Mouse (Mus musculus): ENCODE data around the gene Zbtb16. TPM values are rescaled to one million over a fixed set of nuclear protein-coding genes. Genes with fewer than 3 reads are reported as not detected.

The Zbtb16 gene
- polyA plus RNA-seq, 1 experiment from 2014 or later, result 6.6 TPM

- Histone ChIP-seq H3K9me3 (ENCODE audit: control insufficient read depth, low read length) (no peaks in the 10 kb centered on the region), H3K36me3 (ENCODE audit: control insufficient read depth, insufficient read depth, low read length) (no peaks in the 10 kb centered on the region), H3K27me3 (ENCODE audit: control insufficient read depth, insufficient read depth, low read length) (no peaks in the 10 kb centered on the region), H3K27ac (ENCODE audit: low read depth, low read length) (no peak overlapping the region), H3K4me1 (replicated peaks; ENCODE audit: control insufficient read depth, insufficient read depth, low read length) (peaks cover 3% of the 10 kb centered on the region; the same call in 1 of the 2 replicates), H3K4me2 (ENCODE audit: low read depth, low read length, severe bottlenecking) (no peak overlapping the region), H3K9ac (ENCODE audit: low read length) (no peak overlapping the region), H3K4me3 (ENCODE audit: low read depth, low read length) (no peak overlapping the region)
- DNase-seq (ENCODE audit: low spot score), result no peak
- ATAC-seq (replicated peaks; ENCODE audit: low FRiP score), result no peak
- WGBS, result 86% methylated on average over 6 of the region's 6 CpGs
These were observed 128.2 kb downstream of the Zbtb16 start for GRCm38 (mm10) chr9:48707824-48708229.

- Histone ChIP-seq H3K9ac (ENCODE audit: low read length) (no peak overlapping the region), H3K4me3 (ENCODE audit: low read depth, low read length) (no peak overlapping the region), H3K27ac (ENCODE audit: low read depth, low read length) (no peak overlapping the region), H3K9me3 (ENCODE audit: control insufficient read depth, low read length) (no peaks in the 10 kb centered on the region), H3K36me3 (ENCODE audit: control insufficient read depth, insufficient read depth, low read length) (no peaks in the 10 kb centered on the region), H3K4me1 (replicated peaks; ENCODE audit: control insufficient read depth, insufficient read depth, low read length) (peaks cover 3% of the 10 kb centered on the region; the same call in 1 of the 2 replicates), H3K4me2 (ENCODE audit: low read depth, low read length, severe bottlenecking) (no peak overlapping the region), H3K27me3 (ENCODE audit: control insufficient read depth, insufficient read depth, low read length) (no peaks in the 10 kb centered on the region)
- no peak for DNase-seq (ENCODE audit: low spot score)
- WGBS, result 81% methylated on average over 14 of the region's 14 CpGs
- no peak for ATAC-seq (replicated peaks; ENCODE audit: low FRiP score)
These were observed 128.7 kb downstream of the Zbtb16 start for GRCm38 (mm10) chr9:48707134-48707823.

- WGBS, result 72% methylated on average over 4 of the region's 4 CpGs
- Histone ChIP-seq H3K4me1 (replicated peaks; ENCODE audit: control insufficient read depth, insufficient read depth, low read length) (peaks cover 12% of the 10 kb centered on the region), H3K27ac (ENCODE audit: low read depth, low read length) (no peak overlapping the region)
These were observed 134.7 kb downstream of the Zbtb16 start for GRCm38 (mm10) chr9:48701296-48701695.

GRCm38 (mm10) chr9:48700871-48701270, 135.2 kb downstream of the Zbtb16 start:
- 77% methylated on average over 8 of the region's 8 CpGs for WGBS
- no peaks in the 10 kb centered on the region; the same call in 1 of the 2 replicates for H3K9me3 ChIP-seq (ENCODE audit: control insufficient read depth, low read length)
- DNase-seq (ENCODE audit: low spot score), result no peak
- H3K27ac ChIP-seq (ENCODE audit: low read depth, low read length), result no peak overlapping the region
- no peak overlapping the region for H3K9ac ChIP-seq (ENCODE audit: low read length)
- H3K4me2 ChIP-seq (ENCODE audit: low read depth, low read length, severe bottlenecking), result no peak overlapping the region
- ATAC-seq (replicated peaks; ENCODE audit: low FRiP score), result no peak
- no peaks in the 10 kb centered on the region for H3K36me3 ChIP-seq (ENCODE audit: control insufficient read depth, insufficient read depth, low read length)
- peaks cover 16% of the 10 kb centered on the region for H3K4me1 ChIP-seq (replicated peaks; ENCODE audit: control insufficient read depth, insufficient read depth, low read length)
- H3K27me3 ChIP-seq (ENCODE audit: control insufficient read depth, insufficient read depth, low read length), result no peaks in the 10 kb centered on the region
- H3K4me3 ChIP-seq (ENCODE audit: low read depth, low read length), result no peak overlapping the region

More at GRCm38 (mm10) chr9:48701296-48701695, 134.7 kb downstream of the Zbtb16 start:
- Histone ChIP-seq H3K4me2 (ENCODE audit: low read depth, low read length, severe bottlenecking) (no peak overlapping the region), H3K9me3 (ENCODE audit: control insufficient read depth, low read length) (no peaks in the 10 kb centered on the region; the same call in 1 of the 2 replicates), H3K27me3 (ENCODE audit: control insufficient read depth, insufficient read depth, low read length) (no peaks in the 10 kb centered on the region), H3K4me3 (ENCODE audit: low read depth, low read length) (no peak overlapping the region), H3K9ac (ENCODE audit: low read length) (no peak overlapping the region), H3K36me3 (ENCODE audit: control insufficient read depth, insufficient read depth, low read length) (no peaks in the 10 kb centered on the region)
- no peak for DNase-seq (ENCODE audit: low spot score)
- no peak for ATAC-seq (replicated peaks; ENCODE audit: low FRiP score)

- H3K27ac ChIP-seq (ENCODE audit: low read depth, low read length), result peak overlapping the region; percentile 58; the same call in 1 of the 2 replicates
- no peaks in the 10 kb centered on the region; the same call in 1 of the 2 replicates for H3K9me3 ChIP-seq (ENCODE audit: control insufficient read depth, low read length)
- WGBS, result 19% methylated on average over 2 of the region's 2 CpGs
- peaks cover 36% of the 10 kb centered on the region for H3K4me1 ChIP-seq (replicated peaks; ENCODE audit: control insufficient read depth, insufficient read depth, low read length)
- H3K36me3 ChIP-seq (ENCODE audit: control insufficient read depth, insufficient read depth, low read length), result no peaks in the 10 kb centered on the region
- H3K27me3 ChIP-seq (ENCODE audit: control insufficient read depth, insufficient read depth, low read length), result no peaks in the 10 kb centered on the region
- DNase-seq (ENCODE audit: low spot score) (no peak), ATAC-seq (replicated peaks; ENCODE audit: low FRiP score) (no peak; the same call in 1 of the 2 replicates)
- no peak overlapping the region for H3K4me3 ChIP-seq (ENCODE audit: low read depth, low read length)
- H3K9ac ChIP-seq (ENCODE audit: low read length), result no peak overlapping the region
- no peak overlapping the region for H3K4me2 ChIP-seq (ENCODE audit: low read depth, low read length, severe bottlenecking)
These were observed 138.6 kb downstream of the Zbtb16 start for GRCm38 (mm10) chr9:48697470-48697815.

- peaks cover 36% of the 10 kb centered on the region for H3K4me1 ChIP-seq (replicated peaks; ENCODE audit: control insufficient read depth, insufficient read depth, low read length)
- H3K36me3 ChIP-seq (ENCODE audit: control insufficient read depth, insufficient read depth, low read length), result no peaks in the 10 kb centered on the region
- 11% methylated on average over 12 of the region's 12 CpGs for WGBS
- no peak for DNase-seq (ENCODE audit: low spot score)
- 0 out of 2 replicates have a peak, but pooled peaks have one; percentile 21 for ATAC-seq (replicated peaks; ENCODE audit: low FRiP score)
- H3K4me2 ChIP-seq (ENCODE audit: low read depth, low read length, severe bottlenecking), result no peak overlapping the region
- H3K27me3 ChIP-seq (ENCODE audit: control insufficient read depth, insufficient read depth, low read length), result no peaks in the 10 kb centered on the region
- no peak overlapping the region for H3K4me3 ChIP-seq (ENCODE audit: low read depth, low read length)
- no peaks in the 10 kb centered on the region; the same call in 1 of the 2 replicates for H3K9me3 ChIP-seq (ENCODE audit: control insufficient read depth, low read length)
- H3K27ac ChIP-seq (ENCODE audit: low read depth, low read length), result peak overlapping the region; percentile 58
- H3K9ac ChIP-seq (ENCODE audit: low read length), result 0 out of 2 replicates have a peak overlapping the region, but pooled peaks have one; percentile 28
These were observed 139.1 kb downstream of the Zbtb16 start for GRCm38 (mm10) chr9:48696731-48697469.

- ATAC-seq (replicated peaks; ENCODE audit: low FRiP score) (no peak), DNase-seq (ENCODE audit: low spot score) (no peak)
- Histone ChIP-seq H3K27me3 (ENCODE audit: control insufficient read depth, insufficient read depth, low read length) (no peaks in the 10 kb centered on the region), H3K9me3 (ENCODE audit: control insufficient read depth, low read length) (no peaks in the 10 kb centered on the region), H3K36me3 (ENCODE audit: control insufficient read depth, insufficient read depth, low read length) (no peaks in the 10 kb centered on the region), H3K9ac (ENCODE audit: low read length) (0 out of 2 replicates have a peak overlapping the region, but pooled peaks have one; percentile 5), H3K27ac (ENCODE audit: low read depth, low read length) (peak overlapping the region; percentile 47; the same call in 1 of the 2 replicates), H3K4me1 (replicated peaks; ENCODE audit: control insufficient read depth, insufficient read depth, low read length) (peaks cover 36% of the 10 kb centered on the region), H3K4me3 (ENCODE audit: low read depth, low read length) (no peak overlapping the region), H3K4me2 (ENCODE audit: low read depth, low read length, severe bottlenecking) (no peak overlapping the region)
- 11% methylated on average over 4 of the region's 4 CpGs for WGBS
These were observed 139.7 kb downstream of the Zbtb16 start for GRCm38 (mm10) chr9:48696330-48696729.

GRCm38 (mm10) chr9:48695796-48696195, 140.2 kb downstream of the Zbtb16 start:
- Histone ChIP-seq H3K4me2 (ENCODE audit: low read depth, low read length, severe bottlenecking) (no peak overlapping the region), H3K4me3 (ENCODE audit: low read depth, low read length) (no peak overlapping the region), H3K27ac (ENCODE audit: low read depth, low read length) (peak overlapping the region; percentile 47; the same call in 1 of the 2 replicates), H3K27me3 (ENCODE audit: control insufficient read depth, insufficient read depth, low read length) (no peaks in the 10 kb centered on the region), H3K9me3 (ENCODE audit: control insufficient read depth, low read length) (no peaks in the 10 kb centered on the region), H3K36me3 (ENCODE audit: control insufficient read depth, insufficient read depth, low read length) (no peaks in the 10 kb centered on the region), H3K9ac (ENCODE audit: low read length) (0 out of 2 replicates have a peak overlapping the region, but pooled peaks have one; percentile 5), H3K4me1 (replicated peaks; ENCODE audit: control insufficient read depth, insufficient read depth, low read length) (peaks cover 36% of the 10 kb centered on the region)
- ATAC-seq (replicated peaks; ENCODE audit: low FRiP score) (no peak), DNase-seq (ENCODE audit: low spot score) (no peak)
- whole genome bisulfite sequencing, result 39% methylated on average over 4 of the region's 4 CpGs

Data from forebrain, embryonic 11.5 days (tissue).